Mouse (Mus musculus) neural tube, embryonic 12.5 days (tissue): ENCODE measurements around the gene Parvb. TPM values are rescaled to one million over a fixed set of nuclear protein-coding genes. Genes with fewer than 3 reads are reported as not detected.

Source experiments
- ATAC-seq: fragments of 200-750 bp; cut with Nextera tagmentation; 2 replicates; pipeline ENCODE4 v1.8.0; 2017; ENCODE audit warnings: low read depth, mild to moderate bottlenecking, moderate TSS enrichment, moderate library complexity; ENCODE audit not compliant: low FRiP score
- H3K27ac ChIP-seq: fragments of 300-500 bp; sonication (generic); 2 replicates; pipeline ENCODE4 v1.5.1; 2016
- H3K27me3 ChIP-seq: fragments of 300-500 bp; sonication (generic); replicated peaks from 2 replicates; pipeline ENCODE4 v1.6.1; 2016; ENCODE audit warnings: mild to moderate bottlenecking
- H3K36me3 ChIP-seq: fragments of 300-500 bp; sonication (generic); 2 replicates; pipeline ENCODE4 v1.6.1; 2016; ENCODE audit warnings: mild to moderate bottlenecking
- H3K4me1 ChIP-seq: fragments of 300-500 bp; sonication (generic); 2 replicates; pipeline ENCODE4 v1.6.1; 2016
- H3K4me2 ChIP-seq: fragments of 300-500 bp; sonication (generic); replicated peaks from 2 replicates; pipeline ENCODE4 v1.6.1; 2016; ENCODE audit warnings: mild to moderate bottlenecking
- H3K4me3 ChIP-seq: fragments of 300-500 bp; sonication (generic); 2 replicates; pipeline ENCODE4 v1.5.1; 2016
- H3K9ac ChIP-seq: fragments of 300-500 bp; sonication (generic); 2 replicates; pipeline ENCODE4 v1.6.1; 2016; ENCODE audit warnings: mild to moderate bottlenecking
- H3K9me3 ChIP-seq: fragments of 300-500 bp; sonication (generic); 2 replicates; pipeline ENCODE4 v1.6.1; 2016; ENCODE audit warnings: mild to moderate bottlenecking
- WGBS: fragments of 180-500 bp; shearing (Covaris S2); methylation state at CpG from one replicate; pipeline ENCODE4 v1.1.7; 2016; 5-methylcytosine and 5-hydroxymethylcytosine counted together
- polyA plus RNA-seq: library from polyadenylated mRNA; unstranded; fragments of >200 nt; fragmentation: Nextera tagmentation; extraction: Ambion mirVana; gene quantifications from 2 replicates; pipeline ENCODE4 v1.2.1, GENCODE M21; 2016

The Parvb gene
- polyA plus RNA-seq, 1 experiment from 2014 or later = 6.4 TPM

- Histone ChIP-seq H3K9ac (no peak overlapping the region), H3K4me1 (peaks cover 19% of the 10 kb centered on the region), H3K4me3 (no peak overlapping the region), H3K9me3 (peaks cover 7% of the 10 kb centered on the region), H3K36me3 (no peaks in the 10 kb centered on the region), H3K4me2 (no peak overlapping the region), H3K27ac (no peak overlapping the region), H3K27me3 (no peaks in the 10 kb centered on the region; the same call in 1 of the 2 replicates)
- 77% methylated on average over 7 of the region's 7 CpGs for WGBS
- ATAC-seq = no peak
These were observed 119.5 kb downstream of the Parvb start for GRCm38 (mm10) chr15:84351342-84351741.

GRCm38 (mm10) chr15:84351915-84352844 lies 120.3 kb downstream of the Parvb start:
- H3K9me3 ChIP-seq = peaks cover 7% of the 10 kb centered on the region
- H3K27ac ChIP-seq = no peak overlapping the region
- peaks cover 19% of the 10 kb centered on the region for H3K4me1 ChIP-seq
- H3K4me3 ChIP-seq = no peak overlapping the region
- H3K27me3 ChIP-seq = no peaks in the 10 kb centered on the region; the same call in 1 of the 2 replicates
- no peak for ATAC-seq
- H3K9ac ChIP-seq = no peak overlapping the region
- H3K36me3 ChIP-seq = no peaks in the 10 kb centered on the region
- no peak overlapping the region for H3K4me2 ChIP-seq
- 71% methylated on average over 21 of the region's 21 CpGs for WGBS

GRCm38 (mm10) chr15:84355081-84355480 lies 123.2 kb downstream of the Parvb start:
- H3K36me3 ChIP-seq = no peaks in the 10 kb centered on the region
- H3K9me3 ChIP-seq = no peaks in the 10 kb centered on the region
- no peak overlapping the region for H3K4me3 ChIP-seq
- no peak overlapping the region for H3K9ac ChIP-seq
- H3K27me3 ChIP-seq = no peaks in the 10 kb centered on the region; the same call in 1 of the 2 replicates
- peaks cover 19% of the 10 kb centered on the region for H3K4me1 ChIP-seq
- ATAC-seq = no peak
- no peak overlapping the region for H3K4me2 ChIP-seq
- WGBS = 86% methylated on average over 5 of the region's 5 CpGs
- no peak overlapping the region for H3K27ac ChIP-seq

DNA sequence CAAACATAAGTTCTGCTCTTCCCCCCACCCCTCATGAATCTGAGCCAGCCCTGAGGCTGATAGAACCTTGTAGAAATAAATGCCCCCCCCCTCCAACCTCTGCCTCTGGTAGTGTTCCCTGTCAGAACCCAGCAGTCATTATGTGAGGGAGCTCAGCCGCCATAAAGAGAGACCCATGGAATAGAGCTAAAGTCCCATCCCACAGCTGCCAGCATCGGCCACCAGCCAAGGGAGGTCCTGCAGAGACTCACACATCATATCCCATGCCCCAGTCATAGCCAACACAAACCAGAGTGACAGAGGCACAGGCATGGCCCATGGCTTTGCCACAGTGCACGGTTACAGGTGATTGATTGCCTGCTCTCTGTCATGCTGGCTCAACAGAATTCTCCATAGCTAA lies 132.9 kb downstream of the Parvb start:
- Histone ChIP-seq H3K9me3 (peaks cover 3% of the 10 kb centered on the region; the same call in 1 of the 2 replicates), H3K36me3 (no peaks in the 10 kb centered on the region), H3K4me1 (0 out of 2 replicates have a peak, but pooled peaks cover 12% of the 10 kb centered on the region), H3K9ac (no peak overlapping the region), H3K27ac (no peak overlapping the region), H3K27me3 (no peaks in the 10 kb centered on the region), H3K4me2 (no peak overlapping the region), H3K4me3 (no peak overlapping the region)
- 82% methylated on average over 3 of the region's 3 CpGs for WGBS
- no peak for ATAC-seq

Other genes with a start within 250 kb of the Parvb start
- 0.41 and 0.46 TPM in 2 replicates for gene Efcab6, start 166.7 kb upstream of the Parvb start, polyA plus RNA-seq
- gene Sult4a1, start 126.3 kb upstream of the Parvb start, polyA plus RNA-seq = 42.9 and 46.7 TPM in 2 replicates
- not detected in 2 replicates for gene Pnpla5, start 108.9 kb upstream of the Parvb start, polyA plus RNA-seq
- gene Pnpla3, start 64.2 kb upstream of the Parvb start, polyA plus RNA-seq = 2.6 and 3.4 TPM in 2 replicates
- gene Samm50, start 39.8 kb upstream of the Parvb start, polyA plus RNA-seq = 90.5 and 91.7 TPM in 2 replicates
- gene Parvg, start 92.0 kb downstream of the Parvb start, polyA plus RNA-seq = 1.4 and 1.7 TPM in 2 replicates
- gene Shisal1, start 215.1 kb downstream of the Parvb start, polyA plus RNA-seq = 7.4 and 9.9 TPM in 2 replicates